Mouse (Mus musculus) hindbrain, postnatal 0 days (tissue): ENCODE measurements around the gene Smo. TPM values are rescaled to one million over a fixed set of nuclear protein-coding genes. Genes with fewer than 3 reads are reported as not detected.
A peak's percentile ranks its signal among the peaks of the same experiment; 100 is the strongest.

Experiments used
- ATAC-seq: fragments of 200-750 bp; cut with Nextera tagmentation; 2 replicates; pipeline ENCODE4 v1.8.0; 2017; ENCODE audit warnings: mild to moderate bottlenecking, moderate TSS enrichment, moderate library complexity
- DNase-seq: peaks from one replicate; pipeline ENCODE4 v3.0.0-alpha.2; 2015; ENCODE audit warnings: low spot score
- H3K27ac ChIP-seq: fragments of 300-500 bp; sonication (generic); 2 replicates; pipeline ENCODE4 v1.5.1; 2014; ENCODE audit warnings: mild to moderate bottlenecking
- H3K27me3 ChIP-seq: fragments of 300-500 bp; sonication (generic); 2 replicates; pipeline ENCODE4 v1.6.1; 2014; ENCODE audit warnings: low read length, mixed read lengths; ENCODE audit not compliant: insufficient read depth
- H3K36me3 ChIP-seq: fragments of 300-500 bp; sonication (generic); 2 replicates; pipeline ENCODE4 v1.6.1; 2014; ENCODE audit warnings: low read length, mixed read lengths; ENCODE audit not compliant: insufficient read depth
- H3K4me1 ChIP-seq: fragments of 300-500 bp; sonication (generic); 2 replicates; pipeline ENCODE4 v1.6.1; 2014; ENCODE audit warnings: antibody characterized with exemption, low read length, mixed read lengths; ENCODE audit not compliant: insufficient read depth
- H3K4me2 ChIP-seq: fragments of 300-500 bp; sonication (generic); 2 replicates; pipeline ENCODE4 v1.6.1; 2014; ENCODE audit warnings: low read depth, mild to moderate bottlenecking, low read length, moderate library complexity, mixed read lengths
- H3K4me3 ChIP-seq: fragments of 300-500 bp; sonication (generic); 2 replicates; pipeline ENCODE4 v1.5.1; 2014; ENCODE audit warnings: low read length
- H3K9ac ChIP-seq: fragments of 300-500 bp; sonication (generic); replicated peaks from 2 replicates; pipeline ENCODE4 v1.6.1; 2014; ENCODE audit warnings: mild to moderate bottlenecking, low read length, moderate library complexity, mixed read lengths
- H3K9me3 ChIP-seq: fragments of 300-500 bp; sonication (generic); 2 replicates; pipeline ENCODE4 v1.6.1; 2016; ENCODE audit warnings: low read length, mixed read lengths
- CTCF ChIP-seq: IDR thresholded peaks from 2 replicates; pipeline ENCODE4 v1.5.1; 2016; ENCODE audit warnings: antibody characterized with exemption, control low read depth, low read depth
- WGBS: fragments of 180-500 bp; shearing (Covaris S2); extraction: QIAGEN DNeasy Blood & Tissue Kit; methylation state at CpG from one replicate; pipeline ENCODE4 v1.1.7; 2014; 5-methylcytosine and 5-hydroxymethylcytosine counted together
- polyA plus RNA-seq: library from polyadenylated mRNA; unstranded; fragments of >200 nt; fragmentation: Nextera tagmentation; extraction: Ambion mirVana; gene quantifications from 2 replicates; pipeline ENCODE4 v1.2.1, GENCODE M21; 2015
- total RNA-seq: library from RNA; depleted of rRNA; stranded (reverse); fragments of >200 nt; gene quantifications from 2 replicates; pipeline ENCODE4 v1.2.3, GENCODE M21; 2014; rRNA removed

Smo gene
- 74.3 and 78.0 TPM in 2 replicates for total RNA-seq
- 11.8 and 12.8 TPM in 2 replicates for polyA plus RNA-seq

DNA sequence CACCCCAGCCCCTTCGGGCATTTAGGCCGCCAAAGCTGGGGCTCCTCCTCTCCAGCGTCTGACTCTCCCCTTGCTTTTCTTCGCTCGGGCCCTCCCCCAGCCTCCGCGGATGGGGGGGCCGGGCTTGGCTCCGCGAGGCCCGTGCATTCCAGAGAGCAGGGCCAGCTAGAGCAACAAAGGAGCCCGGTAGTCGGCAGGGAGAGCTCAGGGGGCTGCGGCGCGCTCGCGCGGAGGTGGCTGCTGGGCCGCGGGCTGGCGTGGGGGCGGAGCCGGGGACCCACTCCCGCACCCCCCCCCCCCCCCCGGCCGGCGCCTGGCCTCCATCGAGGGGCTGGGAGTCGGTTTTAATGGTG lies at the start of gene Smo:
Gene Smo (plus strand): TSS at position 168 of the 353 bp plus-strand sequence.
- whole genome bisulfite sequencing: under 1% methylated on average over 25 of the region's 30 CpGs
- Histone ChIP-seq H3K27ac (peak within 1 kb of the TSS; percentile 93), H3K4me2 (peak within 1 kb of the TSS; percentile 96), H3K9me3 (no peaks in the 10 kb centered on the region), H3K4me1 (no peaks in the 10 kb centered on the region), H3K4me3 (peak within 1 kb of the TSS; percentile 84), H3K9ac (peak within 1 kb of the TSS; percentile 82), H3K27me3 (no peaks in the 10 kb centered on the region), H3K36me3 (no peaks in the 10 kb centered on the region)
- ATAC-seq (peak; percentile 93), DNase-seq (peak; percentile 84)
- no peak for TF ChIP-seq CTCF

DNA sequence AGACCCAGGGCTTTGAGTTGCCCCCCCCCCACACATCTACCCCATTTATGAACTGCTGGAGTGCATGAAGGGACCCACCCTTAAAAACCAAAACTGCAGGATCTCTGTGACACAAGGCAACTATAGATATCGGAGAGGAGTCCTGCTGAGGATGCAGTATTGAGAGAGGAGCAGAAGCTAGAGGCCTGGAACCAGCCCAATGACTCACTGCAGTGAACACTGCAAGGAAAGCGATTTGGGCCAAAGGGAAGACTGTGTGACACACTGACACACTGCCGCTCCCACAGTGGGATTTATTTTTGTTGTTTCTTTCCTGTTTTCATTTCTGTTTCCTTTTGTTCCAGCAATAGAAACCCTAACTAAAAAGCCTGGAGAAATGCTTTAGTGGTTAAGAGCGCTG lies 49.4 kb upstream of the Smo start:
- WGBS: 67% methylated on average over 4 of the region's 4 CpGs
- Histone ChIP-seq H3K4me1 (no peaks in the 10 kb centered on the region), H3K4me2 (no peak overlapping the region), H3K27me3 (no peaks in the 10 kb centered on the region), H3K36me3 (no peaks in the 10 kb centered on the region), H3K27ac (no peak overlapping the region), H3K9me3 (no peaks in the 10 kb centered on the region), H3K4me3 (no peak overlapping the region), H3K9ac (no peak overlapping the region)
- no peak for DNase-seq
- TF ChIP-seq CTCF: no peak
- no peak for ATAC-seq

GRCm38 (mm10) chr6:29689458-29689857 lies 45.8 kb upstream of the Smo start:
- H3K27me3 ChIP-seq: no peaks in the 10 kb centered on the region
- no peak overlapping the region for H3K27ac ChIP-seq
- TF ChIP-seq CTCF: no peak
- no peak overlapping the region for H3K9ac ChIP-seq
- no peaks in the 10 kb centered on the region for H3K4me1 ChIP-seq
- DNase-seq: no peak
- H3K9me3 ChIP-seq: no peaks in the 10 kb centered on the region
- ATAC-seq: no peak
- 77% methylated on average over 8 of the region's 8 CpGs for WGBS
- no peak overlapping the region for H3K4me2 ChIP-seq
- no peak overlapping the region for H3K4me3 ChIP-seq
- no peaks in the 10 kb centered on the region for H3K36me3 ChIP-seq

DNA sequence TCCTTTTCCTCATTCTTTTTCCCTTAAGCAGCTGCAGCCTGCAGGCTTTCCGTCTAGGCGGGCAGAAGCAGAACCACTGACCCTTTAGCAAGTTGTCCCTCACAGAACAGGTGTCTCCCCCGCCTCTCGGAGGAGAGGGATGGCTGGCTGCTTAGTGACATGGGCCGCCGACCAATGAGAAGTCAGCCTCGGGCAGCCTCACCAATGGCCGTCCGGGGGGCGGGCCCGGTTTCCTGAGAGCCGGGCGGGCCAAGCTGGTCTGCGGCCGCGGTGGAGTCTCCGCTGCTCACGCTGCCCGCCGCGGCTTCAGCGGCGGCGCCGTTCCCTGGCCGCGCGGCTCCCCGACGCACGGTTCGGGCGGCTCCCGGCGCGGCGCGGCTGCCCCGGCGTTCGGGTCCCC lies 41.4 kb upstream of the Smo start, which contains the start of gene Tspan33:
Gene Tspan33 (plus strand): TSS at position 270 of the 400 bp plus-strand sequence.
- H3K4me2 ChIP-seq: peak within 1 kb of the TSS; percentile 99
- ATAC-seq (peak; percentile 98), DNase-seq (peak; percentile 95)
- H3K4me1 ChIP-seq: peaks cover 4% of the 10 kb centered on the region; the same call in 1 of the 2 replicates
- no peaks in the 10 kb centered on the region for H3K27me3 ChIP-seq
- H3K9me3 ChIP-seq: no peaks in the 10 kb centered on the region
- no peak for TF ChIP-seq CTCF
- WGBS: under 1% methylated on average over 23 of the region's 41 CpGs
- H3K27ac ChIP-seq: 0 out of 2 replicates have a peak within 1 kb of the TSS, but pooled peaks have one; percentile 20
- H3K4me3 ChIP-seq: peak within 1 kb of the TSS; percentile 76
- peak within 1 kb of the TSS; percentile 76 for H3K9ac ChIP-seq
- no peaks in the 10 kb centered on the region for H3K36me3 ChIP-seq

DNA sequence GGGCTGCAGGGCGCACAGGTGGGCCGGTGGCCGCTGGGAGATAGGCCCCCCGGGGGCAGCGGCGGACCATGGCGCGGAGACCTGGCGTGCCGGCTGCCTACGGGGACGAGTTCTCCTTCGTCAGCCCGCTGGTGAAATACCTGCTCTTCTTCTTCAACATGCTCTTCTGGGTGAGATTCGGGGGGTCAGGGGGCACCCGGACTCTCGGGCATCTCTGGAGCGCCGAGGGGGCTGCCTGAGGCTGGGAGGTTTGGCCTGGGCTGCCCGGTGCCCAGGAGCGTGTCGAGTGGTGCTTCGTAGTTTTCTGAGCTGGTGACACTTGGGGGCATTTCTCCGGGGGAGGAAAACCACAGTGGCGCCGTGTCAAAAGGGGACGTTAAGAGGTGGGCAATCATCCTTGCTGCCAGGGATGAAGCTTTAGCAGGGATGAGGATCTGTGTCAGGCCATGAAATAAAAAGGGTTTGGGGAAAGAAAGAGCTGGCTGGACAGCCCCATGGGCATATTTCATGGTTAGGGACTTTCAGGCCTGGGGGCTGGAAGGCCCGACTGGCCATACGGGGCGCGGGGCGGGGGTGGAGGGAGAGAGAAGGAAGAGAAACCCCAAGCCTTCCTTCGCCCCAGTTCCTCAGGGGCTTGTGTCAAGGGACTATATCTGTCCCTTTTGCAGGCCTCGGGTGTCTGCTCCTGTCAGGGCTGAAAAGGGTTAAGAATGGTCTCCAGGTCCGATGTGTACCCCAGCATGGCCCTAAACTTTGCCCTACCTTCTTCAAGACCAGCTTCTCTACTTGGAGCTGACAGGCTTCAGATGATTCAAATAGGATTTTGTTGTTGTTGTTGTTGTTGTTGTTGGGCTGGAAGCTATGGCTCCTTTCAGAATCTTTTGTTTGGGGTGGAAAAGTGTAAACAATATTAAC lies 40.7 kb upstream of the Smo start:
- no peaks in the 10 kb centered on the region for H3K27me3 ChIP-seq
- H3K27ac ChIP-seq: 0 out of 2 replicates have a peak overlapping the region, but pooled peaks have one; percentile 36
- ATAC-seq (peak; percentile 33; the same call in 1 of the 2 replicates), DNase-seq (no peak)
- peak overlapping the region; percentile 76 for H3K4me3 ChIP-seq
- TF ChIP-seq CTCF: no peak
- peak overlapping the region; percentile 99 for H3K4me2 ChIP-seq
- H3K9me3 ChIP-seq: no peaks in the 10 kb centered on the region
- 4% methylated on average over 35 of the region's 35 CpGs for WGBS
- peaks cover 4% of the 10 kb centered on the region; the same call in 1 of the 2 replicates for H3K4me1 ChIP-seq
- H3K9ac ChIP-seq: peak overlapping the region; percentile 76
- no peaks in the 10 kb centered on the region for H3K36me3 ChIP-seq

DNA sequence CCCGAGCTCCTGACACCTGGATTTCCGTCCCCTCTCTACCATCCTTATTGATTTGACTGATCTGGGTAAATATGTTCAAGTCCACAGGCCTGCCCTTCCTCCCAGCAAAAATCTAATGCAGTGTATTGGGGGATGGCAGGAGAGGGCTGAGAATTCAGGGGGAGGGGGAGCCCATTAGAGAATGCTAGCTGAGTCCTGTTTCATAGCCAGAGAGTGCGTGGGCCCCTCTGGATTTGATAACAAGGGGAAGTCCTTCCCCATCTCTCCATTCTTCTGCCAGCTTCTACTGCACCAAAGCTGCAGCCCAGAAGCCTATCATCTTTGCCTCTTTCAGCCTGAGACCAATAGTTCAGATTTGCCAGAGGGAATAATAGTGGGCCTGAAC lies 40.0 kb upstream of the Smo start:
- no peaks in the 10 kb centered on the region for H3K36me3 ChIP-seq

More for the DNA sequence above, 40.0 kb upstream of the Smo start:
- DNase-seq (no peak), ATAC-seq (no peak)
- H3K9ac ChIP-seq: peak overlapping the region; percentile 76
- H3K4me3 ChIP-seq: peak overlapping the region; percentile 76
- TF ChIP-seq CTCF: no peak
- H3K4me2 ChIP-seq: peak overlapping the region; percentile 99
- H3K27me3 ChIP-seq: no peaks in the 10 kb centered on the region
- H3K27ac ChIP-seq: peak overlapping the region; percentile 36; the same call in 1 of the 2 replicates
- H3K4me1 ChIP-seq: peaks cover 4% of the 10 kb centered on the region; the same call in 1 of the 2 replicates
- 45% methylated on average over 3 of the region's 3 CpGs for WGBS
- H3K9me3 ChIP-seq: no peaks in the 10 kb centered on the region
